Mouse (Mus musculus) midbrain, postnatal 0 days (tissue): Measurements from ENCODE around the gene Nepro. TPM values are rescaled to one million over a fixed set of nuclear protein-coding genes. Genes with fewer than 3 reads are reported as not detected.
A peak's percentile ranks its signal among the peaks of the same experiment; 100 is the strongest.

ENCODE experiments used
- ATAC-seq: fragments of 200-750 bp; cut with Nextera tagmentation; 2 replicates; pipeline ENCODE4 v1.8.0; 2017; ENCODE audit warnings: moderate number of reproducible peaks, mild to moderate bottlenecking, moderate TSS enrichment, moderate library complexity; ENCODE audit not compliant: low FRiP score
- DNase-seq: peaks from one replicate; pipeline ENCODE4 v3.0.0-alpha.2; 2015; ENCODE audit warnings: low spot score
- H3K27ac ChIP-seq: fragments of 300-500 bp; sonication (generic); 2 replicates; pipeline ENCODE4 v1.5.1; 2014; ENCODE audit warnings: low read depth, mild to moderate bottlenecking, low read length, mixed read lengths
- H3K27me3 ChIP-seq: fragments of 300-500 bp; sonication (generic); 2 replicates; pipeline ENCODE4 v1.6.1; 2014; ENCODE audit warnings: low read length, control low read depth, mixed read lengths; ENCODE audit not compliant: insufficient read depth
- H3K36me3 ChIP-seq: fragments of 300-500 bp; sonication (generic); 2 replicates; pipeline ENCODE4 v1.6.1; 2014; ENCODE audit warnings: low read length, control low read depth, mixed read lengths; ENCODE audit not compliant: insufficient read depth
- H3K4me1 ChIP-seq: fragments of 300-500 bp; sonication (generic); 2 replicates; pipeline ENCODE4 v1.6.1; 2014; ENCODE audit warnings: mild to moderate bottlenecking, control low read depth, antibody characterized with exemption, low read length, mixed read lengths; ENCODE audit not compliant: insufficient read depth
- H3K4me2 ChIP-seq: fragments of 300-500 bp; sonication (generic); 2 replicates; pipeline ENCODE4 v1.6.1; 2014; ENCODE audit warnings: low read depth, mild to moderate bottlenecking, low read length, mixed read lengths; ENCODE audit not compliant: poor library complexity, severe bottlenecking
- H3K4me3 ChIP-seq: fragments of 300-500 bp; sonication (generic); 2 replicates; pipeline ENCODE4 v1.5.1; 2014; ENCODE audit warnings: low read depth, mild to moderate bottlenecking, low read length, moderate library complexity
- H3K9ac ChIP-seq: fragments of 300-500 bp; sonication (generic); replicated peaks from 2 replicates; pipeline ENCODE4 v1.6.1; 2014; ENCODE audit warnings: mild to moderate bottlenecking, low read length, moderate library complexity, mixed read lengths; ENCODE audit not compliant: poor library complexity, severe bottlenecking
- H3K9me3 ChIP-seq: fragments of 300-500 bp; sonication (generic); 2 replicates; pipeline ENCODE4 v1.6.1; 2016; ENCODE audit warnings: low read length, control low read depth
- CTCF ChIP-seq: IDR thresholded peaks from 2 replicates; pipeline ENCODE4 v1.5.1; 2016; ENCODE audit warnings: antibody characterized with exemption, mild to moderate bottlenecking
- WGBS: fragments of 180-500 bp; shearing (Covaris S2); extraction: QIAGEN DNeasy Blood & Tissue Kit; methylation state at CpG from one replicate; pipeline ENCODE4 v1.1.7; 2014; 5-methylcytosine and 5-hydroxymethylcytosine counted together
- polyA plus RNA-seq: library from polyadenylated mRNA; unstranded; fragments of >200 nt; fragmentation: Nextera tagmentation; extraction: Ambion mirVana; gene quantifications from 2 replicates; pipeline ENCODE4 v1.2.1, GENCODE M21; 2015
- total RNA-seq: library from RNA; depleted of rRNA; stranded (reverse); fragments of >200 nt; gene quantifications from 2 replicates; pipeline ENCODE4 v1.2.3, GENCODE M21; 2014

The Nepro gene
- total and polyA plus RNA-seq, 2 experiments from 2014 or later, result 2.9 to 3.5 TPM

- 83% methylated on average over 9 of the region's 9 CpGs for WGBS
- no peaks in the 10 kb centered on the region for H3K36me3 ChIP-seq
- no peak overlapping the region for H3K4me3 ChIP-seq
- no peaks in the 10 kb centered on the region for H3K9me3 ChIP-seq
- ATAC-seq (no peak), DNase-seq (no peak)
- no peak overlapping the region for H3K4me2 ChIP-seq
- H3K4me1 ChIP-seq, result no peaks in the 10 kb centered on the region
- no peak overlapping the region for H3K27ac ChIP-seq
- H3K27me3 ChIP-seq, result no peaks in the 10 kb centered on the region
- no peak for TF ChIP-seq CTCF
- H3K9ac ChIP-seq, result no peak overlapping the region
Observed at GRCm38 (mm10) chr16:44766320-44766892, 42.3 kb downstream of the Nepro start.

DNA sequence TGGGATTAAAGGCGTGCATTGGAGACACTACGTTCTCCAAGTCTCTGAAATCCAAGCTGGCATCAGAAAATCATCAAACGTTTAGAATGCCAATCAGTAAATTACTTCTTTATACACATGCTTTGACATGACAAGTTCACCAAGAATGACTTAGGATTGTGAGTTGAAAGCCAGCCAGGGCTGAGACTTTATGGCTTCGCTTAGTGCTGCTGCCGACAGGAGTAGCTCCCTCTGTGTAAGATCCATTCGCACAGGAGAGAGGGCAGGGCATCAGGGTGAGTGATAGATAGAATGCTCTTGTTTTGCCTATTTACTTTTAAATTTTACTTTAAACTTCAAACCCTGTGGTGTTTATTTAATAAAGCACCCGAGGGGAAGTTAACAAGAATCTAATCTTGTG, 43.4 kb downstream of the Nepro start:
- H3K4me3 ChIP-seq, result no peak overlapping the region
- DNase-seq, result no peak
- H3K4me1 ChIP-seq, result no peaks in the 10 kb centered on the region
- H3K9ac ChIP-seq, result no peak overlapping the region
- 89% methylated on average over 7 of the region's 7 CpGs for WGBS
- no peak overlapping the region for H3K4me2 ChIP-seq
- no peak for ATAC-seq
- no peaks in the 10 kb centered on the region for H3K36me3 ChIP-seq
- H3K27me3 ChIP-seq, result no peaks in the 10 kb centered on the region
- no peak for TF ChIP-seq CTCF
- H3K27ac ChIP-seq, result no peak overlapping the region
- H3K9me3 ChIP-seq, result no peaks in the 10 kb centered on the region

DNA sequence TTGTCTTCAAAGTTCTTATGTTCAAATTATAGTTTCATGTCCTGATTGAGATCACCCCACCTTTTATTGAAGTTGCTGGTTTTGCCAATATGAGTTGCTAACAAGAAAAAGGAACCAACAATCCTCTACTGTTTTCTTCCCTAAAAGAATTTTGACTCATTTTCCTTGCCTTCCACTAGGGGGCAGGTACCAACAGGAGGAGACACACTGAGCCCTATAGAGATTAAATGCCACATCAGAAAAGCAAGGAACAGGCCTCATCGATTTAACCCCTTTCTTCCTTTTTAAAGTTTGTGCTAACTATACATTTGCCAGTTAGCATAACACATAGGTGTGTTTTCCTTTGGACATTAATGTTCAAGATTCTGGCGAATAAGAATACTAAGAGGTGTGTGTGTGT, 43.9 kb downstream of the Nepro start:
- H3K36me3 ChIP-seq, result no peaks in the 10 kb centered on the region
- peak; percentile 62; the same call in 1 of the 2 replicates for ATAC-seq
- no peak overlapping the region for H3K27ac ChIP-seq
- H3K4me1 ChIP-seq, result no peaks in the 10 kb centered on the region
- H3K9me3 ChIP-seq, result no peaks in the 10 kb centered on the region
- TF ChIP-seq CTCF, result peak; percentile 85
- no peak overlapping the region for H3K9ac ChIP-seq
- H3K4me3 ChIP-seq, result no peak overlapping the region
- H3K4me2 ChIP-seq, result no peak overlapping the region
- 51% methylated on average over 2 of the region's 2 CpGs for WGBS
- H3K27me3 ChIP-seq, result no peaks in the 10 kb centered on the region
- peak; percentile 52 for DNase-seq

- Histone ChIP-seq H3K4me3 (no peak overlapping the region), H3K9ac (no peak overlapping the region), H3K9me3 (no peaks in the 10 kb centered on the region), H3K36me3 (no peaks in the 10 kb centered on the region), H3K4me1 (no peaks in the 10 kb centered on the region), H3K4me2 (no peak overlapping the region), H3K27me3 (no peaks in the 10 kb centered on the region), H3K27ac (no peak overlapping the region)
- DNase-seq (no peak), ATAC-seq (no peak)
- TF ChIP-seq CTCF, result no peak
- WGBS, result 80% methylated on average over 6 of the region's 6 CpGs
Observed at GRCm38 (mm10) chr16:44772577-44772976, 48.5 kb downstream of the Nepro start.

GRCm38 (mm10) chr16:44773673-44774072, 49.6 kb downstream of the Nepro start:
- Histone ChIP-seq H3K4me3 (no peak overlapping the region), H3K9ac (no peak overlapping the region), H3K36me3 (no peaks in the 10 kb centered on the region), H3K4me1 (no peaks in the 10 kb centered on the region), H3K9me3 (no peaks in the 10 kb centered on the region), H3K27me3 (no peaks in the 10 kb centered on the region), H3K4me2 (no peak overlapping the region), H3K27ac (no peak overlapping the region)
- no peak for DNase-seq
- no peak for ATAC-seq
- no peak for TF ChIP-seq CTCF
- WGBS, result 88% methylated on average over 3 of the region's 3 CpGs

- ATAC-seq (no peak), DNase-seq (no peak)
- no peaks in the 10 kb centered on the region for H3K9me3 ChIP-seq
- H3K27ac ChIP-seq, result no peak overlapping the region
- WGBS, result 86% methylated on average over 6 of the region's 6 CpGs
- H3K4me2 ChIP-seq, result no peak overlapping the region
- no peak for TF ChIP-seq CTCF
- no peaks in the 10 kb centered on the region for H3K36me3 ChIP-seq
- no peak overlapping the region for H3K9ac ChIP-seq
- H3K4me3 ChIP-seq, result no peak overlapping the region
- no peaks in the 10 kb centered on the region for H3K27me3 ChIP-seq
- no peaks in the 10 kb centered on the region for H3K4me1 ChIP-seq
Observed at GRCm38 (mm10) chr16:44774201-44774600, 50.1 kb downstream of the Nepro start.
